Mouse (Mus musculus): ENCODE measurements around the gene Arhgap24. TPM values are rescaled to one million over a fixed set of nuclear protein-coding genes. Genes with fewer than 3 reads are reported as not detected.

Arhgap24 gene
- polyA plus RNA-seq, 1 experiment from 2014 or later: 13.3 TPM

DNA sequence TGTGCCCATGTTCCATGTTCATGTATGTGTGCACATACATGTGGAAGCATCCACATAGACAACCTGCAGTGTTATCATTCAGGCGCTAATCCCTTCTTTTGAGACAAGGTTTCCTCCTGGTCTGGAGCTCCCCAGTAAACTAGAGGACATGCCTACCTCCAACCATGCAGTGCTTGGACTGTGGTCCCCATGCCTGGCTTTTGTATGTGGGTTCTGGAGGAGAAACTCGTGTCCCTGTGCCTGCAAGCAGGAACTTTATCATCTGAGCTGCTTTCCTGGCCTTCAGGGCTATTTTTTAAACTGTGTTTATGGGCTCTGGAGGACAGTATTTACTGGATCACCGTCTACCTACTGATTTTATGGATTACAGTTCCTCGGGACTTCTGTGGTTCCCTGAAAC lies 262.9 kb downstream of the Arhgap24 start:
- Histone ChIP-seq H3K27ac (ENCODE audit: low read length) (no peak overlapping the region), H3K36me3 (ENCODE audit: control insufficient read depth, insufficient read depth, low read length) (no peaks in the 10 kb centered on the region), H3K9ac (ENCODE audit: low read depth, low read length) (no peak overlapping the region), H3K9me3 (replicated peaks; ENCODE audit: control insufficient read depth, low read length, poor library complexity, severe bottlenecking) (no peaks in the 10 kb centered on the region), H3K4me3 (ENCODE audit: low read depth, low read length) (no peak overlapping the region), H3K4me2 (ENCODE audit: low read length) (no peak overlapping the region), H3K27me3 (ENCODE audit: control insufficient read depth, insufficient read depth, low read depth, low read length) (no peaks in the 10 kb centered on the region), H3K4me1 (ENCODE audit: control insufficient read depth, insufficient read depth, low read length) (no peaks in the 10 kb centered on the region)
- ATAC-seq: no peak
- WGBS: 85% methylated on average over 4 of the region's 4 CpGs

DNA sequence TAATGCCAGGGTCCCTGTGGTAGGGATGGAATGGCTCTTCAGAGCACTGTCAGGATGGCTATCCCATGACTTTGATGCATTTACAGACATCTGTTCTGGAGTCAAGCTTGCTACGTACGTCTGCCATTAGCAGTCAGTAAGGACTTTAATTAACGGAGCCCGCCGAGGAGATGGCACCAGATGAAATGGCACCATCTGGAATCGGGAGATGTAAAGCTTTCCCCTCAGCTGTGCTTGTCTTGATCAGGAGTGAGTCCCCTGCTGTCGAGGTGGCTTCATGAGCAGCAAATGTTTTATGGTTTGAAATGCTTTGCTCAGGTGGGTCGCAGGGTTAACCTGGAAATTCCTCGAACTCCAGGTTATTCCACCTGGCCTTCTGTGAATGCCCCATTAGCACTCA lies 267.0 kb downstream of the Arhgap24 start:
- WGBS: 76% methylated on average over 9 of the region's 9 CpGs
- H3K4me1 ChIP-seq (ENCODE audit: control insufficient read depth, insufficient read depth, low read length): no peaks in the 10 kb centered on the region
- no peak overlapping the region for H3K9ac ChIP-seq (ENCODE audit: low read depth, low read length)
- H3K27ac ChIP-seq (ENCODE audit: low read length): no peak overlapping the region
- peak; percentile 28; the same call in 1 of the 2 replicates for ATAC-seq
- H3K27me3 ChIP-seq (ENCODE audit: control insufficient read depth, insufficient read depth, low read depth, low read length): no peaks in the 10 kb centered on the region
- H3K4me3 ChIP-seq (ENCODE audit: low read depth, low read length): no peak overlapping the region
- H3K4me2 ChIP-seq (ENCODE audit: low read length): no peak overlapping the region
- no peaks in the 10 kb centered on the region for H3K9me3 ChIP-seq (replicated peaks; ENCODE audit: control insufficient read depth, low read length, poor library complexity, severe bottlenecking)
- no peaks in the 10 kb centered on the region for H3K36me3 ChIP-seq (ENCODE audit: control insufficient read depth, insufficient read depth, low read length)

DNA sequence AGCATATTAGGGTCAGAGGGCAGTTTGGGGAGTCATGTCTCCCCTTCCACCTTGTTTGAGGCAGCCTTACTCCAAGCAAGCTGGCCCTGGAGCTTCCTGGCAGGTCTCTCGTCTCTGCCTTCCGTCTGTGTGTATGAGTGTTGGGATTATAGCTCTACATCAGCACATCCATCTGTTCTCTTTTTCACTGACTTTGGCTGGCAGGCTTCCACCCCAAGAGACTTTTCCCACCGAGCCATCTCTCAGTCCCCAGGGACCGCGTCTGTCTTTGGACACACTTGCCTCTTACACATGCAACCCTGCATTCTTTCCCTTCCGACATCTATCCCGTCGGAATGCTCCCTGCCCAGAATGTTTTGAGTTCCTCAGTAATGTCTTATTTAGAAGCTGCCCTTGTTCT lies 267.8 kb downstream of the Arhgap24 start:
- no peak for ATAC-seq
- H3K4me1 ChIP-seq (ENCODE audit: control insufficient read depth, insufficient read depth, low read length): no peaks in the 10 kb centered on the region
- 64% methylated on average over 8 of the region's 8 CpGs for WGBS

DNA sequence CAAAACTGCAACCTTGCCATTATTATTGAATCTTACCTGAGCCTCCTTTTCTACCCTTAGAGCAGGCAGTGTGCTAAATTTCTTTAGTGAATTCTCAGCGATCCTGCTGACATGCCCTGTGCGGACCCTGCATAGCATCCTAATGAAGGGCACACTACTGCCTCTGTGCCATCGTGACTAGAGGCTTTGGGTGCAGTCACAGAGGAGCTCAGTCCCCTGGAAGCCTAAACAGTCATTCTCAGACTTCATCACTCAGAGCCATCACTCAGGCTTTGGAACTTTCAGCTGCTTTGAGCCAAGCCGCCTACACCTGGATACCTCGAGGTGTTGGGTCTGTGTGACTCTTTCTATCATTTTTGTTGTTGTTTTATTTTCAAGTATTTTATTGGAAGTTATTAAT lies 269.5 kb downstream of the Arhgap24 start:
- no peak overlapping the region for H3K4me2 ChIP-seq (ENCODE audit: low read length)
- WGBS: 78% methylated on average over 5 of the region's 5 CpGs

More for the DNA sequence above, 267.8 kb downstream of the Arhgap24 start:
- no peak overlapping the region for H3K4me2 ChIP-seq (ENCODE audit: low read length)
- no peaks in the 10 kb centered on the region for H3K36me3 ChIP-seq (ENCODE audit: control insufficient read depth, insufficient read depth, low read length)
- no peaks in the 10 kb centered on the region for H3K27me3 ChIP-seq (ENCODE audit: control insufficient read depth, insufficient read depth, low read depth, low read length)
- H3K9ac ChIP-seq (ENCODE audit: low read depth, low read length): no peak overlapping the region
- H3K9me3 ChIP-seq (replicated peaks; ENCODE audit: control insufficient read depth, low read length, poor library complexity, severe bottlenecking): no peaks in the 10 kb centered on the region
- H3K27ac ChIP-seq (ENCODE audit: low read length): no peak overlapping the region
- H3K4me3 ChIP-seq (ENCODE audit: low read depth, low read length): no peak overlapping the region

DNA sequence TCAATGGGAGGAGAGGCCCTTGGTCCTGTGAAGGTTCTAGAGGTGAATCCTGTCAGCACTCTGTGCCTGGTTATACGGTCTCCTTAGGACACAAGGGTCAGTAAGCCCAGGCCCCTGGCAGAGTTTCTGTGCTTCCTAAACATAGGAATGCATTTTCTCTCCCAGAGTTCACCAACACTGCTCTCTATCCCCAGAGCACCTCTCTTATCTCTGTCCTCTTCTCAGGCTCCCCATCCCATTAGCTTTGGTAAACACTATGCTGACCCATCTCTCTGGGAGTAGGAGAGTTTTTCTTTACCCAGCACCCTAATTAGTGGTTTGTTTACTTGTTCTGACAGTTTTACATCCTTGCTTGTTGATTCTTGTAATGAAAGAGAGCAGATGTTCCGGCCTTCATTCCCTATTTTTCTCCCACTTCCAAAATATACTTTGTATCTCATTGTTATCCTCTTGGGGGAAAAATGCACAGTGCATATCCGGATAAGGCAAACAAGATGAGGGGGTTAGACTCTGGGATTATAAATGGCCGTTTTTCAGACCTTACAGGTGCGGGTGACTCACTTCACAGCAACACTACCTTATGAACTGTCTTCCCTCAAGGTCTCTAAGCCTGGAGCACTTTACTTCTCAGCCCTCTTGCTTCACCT lies 270.6 kb downstream of the Arhgap24 start:
- no peak overlapping the region for H3K4me3 ChIP-seq (ENCODE audit: low read depth, low read length)
- H3K36me3 ChIP-seq (ENCODE audit: control insufficient read depth, insufficient read depth, low read length): no peaks in the 10 kb centered on the region
- H3K9ac ChIP-seq (ENCODE audit: low read depth, low read length): no peak overlapping the region
- no peak overlapping the region for H3K4me2 ChIP-seq (ENCODE audit: low read length)
- no peaks in the 10 kb centered on the region for H3K9me3 ChIP-seq (replicated peaks; ENCODE audit: control insufficient read depth, low read length, poor library complexity, severe bottlenecking)
- WGBS: 78% methylated on average over 5 of the region's 5 CpGs
- H3K4me1 ChIP-seq (ENCODE audit: control insufficient read depth, insufficient read depth, low read length): no peaks in the 10 kb centered on the region
- no peak for ATAC-seq
- H3K27ac ChIP-seq (ENCODE audit: low read length): no peak overlapping the region
- no peaks in the 10 kb centered on the region for H3K27me3 ChIP-seq (ENCODE audit: control insufficient read depth, insufficient read depth, low read depth, low read length)

More for the DNA sequence above, 269.5 kb downstream of the Arhgap24 start:
- Histone ChIP-seq H3K27me3 (ENCODE audit: control insufficient read depth, insufficient read depth, low read depth, low read length) (no peaks in the 10 kb centered on the region), H3K36me3 (ENCODE audit: control insufficient read depth, insufficient read depth, low read length) (no peaks in the 10 kb centered on the region), H3K9ac (ENCODE audit: low read depth, low read length) (no peak overlapping the region), H3K4me1 (ENCODE audit: control insufficient read depth, insufficient read depth, low read length) (no peaks in the 10 kb centered on the region), H3K4me3 (ENCODE audit: low read depth, low read length) (no peak overlapping the region), H3K9me3 (replicated peaks; ENCODE audit: control insufficient read depth, low read length, poor library complexity, severe bottlenecking) (no peaks in the 10 kb centered on the region), H3K27ac (ENCODE audit: low read length) (no peak overlapping the region)
- no peak for ATAC-seq

GRCm38 (mm10) chr5:102752308-102752663 lies 271.1 kb downstream of the Arhgap24 start:
- Histone ChIP-seq H3K4me1 (ENCODE audit: control insufficient read depth, insufficient read depth, low read length) (no peaks in the 10 kb centered on the region), H3K27me3 (ENCODE audit: control insufficient read depth, insufficient read depth, low read depth, low read length) (no peaks in the 10 kb centered on the region), H3K9ac (ENCODE audit: low read depth, low read length) (no peak overlapping the region), H3K4me3 (ENCODE audit: low read depth, low read length) (no peak overlapping the region), H3K4me2 (ENCODE audit: low read length) (no peak overlapping the region), H3K27ac (ENCODE audit: low read length) (no peak overlapping the region), H3K9me3 (replicated peaks; ENCODE audit: control insufficient read depth, low read length, poor library complexity, severe bottlenecking) (no peaks in the 10 kb centered on the region), H3K36me3 (ENCODE audit: control insufficient read depth, insufficient read depth, low read length) (no peaks in the 10 kb centered on the region)
- WGBS: 48% methylated on average over 2 of the region's 2 CpGs
- no peak for ATAC-seq

- no peaks in the 10 kb centered on the region for H3K27me3 ChIP-seq (ENCODE audit: control insufficient read depth, insufficient read depth, low read depth, low read length)
- H3K36me3 ChIP-seq (ENCODE audit: control insufficient read depth, insufficient read depth, low read length): no peaks in the 10 kb centered on the region
- no peaks in the 10 kb centered on the region for H3K4me1 ChIP-seq (ENCODE audit: control insufficient read depth, insufficient read depth, low read length)
- no peak overlapping the region for H3K9ac ChIP-seq (ENCODE audit: low read depth, low read length)
- no peak overlapping the region for H3K27ac ChIP-seq (ENCODE audit: low read length)
- no peak for ATAC-seq
- 83% methylated on average over 6 of the region's 6 CpGs for WGBS
- H3K4me3 ChIP-seq (ENCODE audit: low read depth, low read length): no peak overlapping the region
- no peak overlapping the region for H3K4me2 ChIP-seq (ENCODE audit: low read length)
- H3K9me3 ChIP-seq (replicated peaks; ENCODE audit: control insufficient read depth, low read length, poor library complexity, severe bottlenecking): no peaks in the 10 kb centered on the region
Measured at GRCm38 (mm10) chr5:102757040-102757439, 275.8 kb downstream of the Arhgap24 start.

- no peak for ATAC-seq
- H3K4me1 ChIP-seq (ENCODE audit: control insufficient read depth, insufficient read depth, low read length): peaks cover 8% of the 10 kb centered on the region; the same call in 1 of the 2 replicates
- 71% methylated on average over 10 of the region's 10 CpGs for WGBS
- H3K27me3 ChIP-seq (ENCODE audit: control insufficient read depth, insufficient read depth, low read depth, low read length): no peaks in the 10 kb centered on the region
- no peak overlapping the region for H3K9ac ChIP-seq (ENCODE audit: low read depth, low read length)
- no peak overlapping the region for H3K4me2 ChIP-seq (ENCODE audit: low read length)
- H3K4me3 ChIP-seq (ENCODE audit: low read depth, low read length): no peak overlapping the region
- H3K9me3 ChIP-seq (replicated peaks; ENCODE audit: control insufficient read depth, low read length, poor library complexity, severe bottlenecking): no peaks in the 10 kb centered on the region
- H3K36me3 ChIP-seq (ENCODE audit: control insufficient read depth, insufficient read depth, low read length): no peaks in the 10 kb centered on the region
- no peak overlapping the region for H3K27ac ChIP-seq (ENCODE audit: low read length)
Measured at GRCm38 (mm10) chr5:102765694-102766093, 284.5 kb downstream of the Arhgap24 start.

DNA sequence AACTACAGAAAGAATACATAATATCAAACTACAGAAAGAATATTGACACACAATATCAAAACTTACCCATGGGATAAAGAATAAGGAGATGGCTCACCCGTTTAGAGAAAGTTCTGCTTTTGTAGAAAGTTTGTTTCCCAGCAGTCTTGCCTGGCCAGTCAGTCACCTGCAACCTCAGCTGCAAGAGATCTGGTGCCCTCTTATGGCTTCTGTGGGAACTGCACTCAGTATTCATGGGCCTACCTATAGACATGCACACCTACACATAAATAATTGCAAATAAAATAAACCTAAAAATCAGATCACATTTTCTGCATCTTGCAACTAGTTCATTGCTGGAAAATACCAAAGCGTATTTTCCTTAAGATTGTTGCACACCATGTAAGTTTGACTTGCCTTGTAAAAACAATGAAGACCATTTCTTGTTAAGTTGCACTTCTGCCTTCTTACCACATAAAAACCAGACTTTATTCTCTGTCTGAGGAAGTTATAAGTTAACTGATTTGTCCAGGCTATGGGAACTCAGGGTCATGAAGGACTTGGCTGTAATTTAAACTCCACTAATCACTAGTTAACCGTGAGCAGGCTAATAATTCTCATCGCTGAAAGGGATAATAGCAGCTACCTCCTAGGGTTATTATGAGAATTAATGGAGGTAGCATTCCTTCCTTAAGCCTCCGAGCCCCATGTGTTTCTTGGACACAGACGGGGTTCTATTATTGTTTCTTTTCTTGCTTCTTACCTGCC lies 285.3 kb downstream of the Arhgap24 start:
- no peak for ATAC-seq

More for the DNA sequence above, 285.3 kb downstream of the Arhgap24 start:
- no peaks in the 10 kb centered on the region for H3K36me3 ChIP-seq (ENCODE audit: control insufficient read depth, insufficient read depth, low read length)
- 83% methylated on average over 6 of the region's 6 CpGs for WGBS
- H3K9ac ChIP-seq (ENCODE audit: low read depth, low read length): no peak overlapping the region
- H3K4me1 ChIP-seq (ENCODE audit: control insufficient read depth, insufficient read depth, low read length): peaks cover 8% of the 10 kb centered on the region; the same call in 1 of the 2 replicates
- H3K4me2 ChIP-seq (ENCODE audit: low read length): no peak overlapping the region
- no peak overlapping the region for H3K27ac ChIP-seq (ENCODE audit: low read length)
- no peaks in the 10 kb centered on the region for H3K9me3 ChIP-seq (replicated peaks; ENCODE audit: control insufficient read depth, low read length, poor library complexity, severe bottlenecking)
- H3K27me3 ChIP-seq (ENCODE audit: control insufficient read depth, insufficient read depth, low read depth, low read length): no peaks in the 10 kb centered on the region
- no peak overlapping the region for H3K4me3 ChIP-seq (ENCODE audit: low read depth, low read length)
